Mouse (Mus musculus) thymus, adult 2 months (tissue): ENCODE measurements around the gene Flt3l. TPM values are rescaled to one million over a fixed set of nuclear protein-coding genes. Genes with fewer than 3 reads are reported as not detected.
"Not testable (repeated sequence)": the region's sequence is repeated elsewhere in the genome, so short reads cannot be mapped to it uniquely, and the experiment has no call there.

Experiments used
- DNase-seq: peaks from one replicate; pipeline ENCODE4 v3.0.0; 2021
- H3K27ac ChIP-seq: fragments of 200-500 bp; 2 replicates; pipeline ENCODE4 v1.5.1; 2012; ENCODE audit warnings: low read length, control low read depth; ENCODE audit not compliant: control insufficient read depth, insufficient read depth
- H3K27me3 ChIP-seq: fragments of 200-500 bp; 2 replicates; pipeline ENCODE4 v1.6.1; 2012; ENCODE audit warnings: mild to moderate bottlenecking, low read length, moderate library complexity, mixed read lengths; ENCODE audit not compliant: control insufficient read depth, insufficient read depth
- H3K36me3 ChIP-seq: fragments of 200-500 bp; 2 replicates; pipeline ENCODE4 v1.6.1; 2012; ENCODE audit warnings: mild to moderate bottlenecking, low read length, moderate library complexity; ENCODE audit not compliant: control insufficient read depth, insufficient read depth
- H3K4me1 ChIP-seq: fragments of 200-500 bp; replicated peaks from 2 replicates; pipeline ENCODE4 v1.6.1; 2012; ENCODE audit warnings: low read length; ENCODE audit not compliant: control insufficient read depth, insufficient read depth
- H3K4me3 ChIP-seq: fragments of 200-500 bp; 2 replicates; pipeline ENCODE4 v1.5.1; 2012; ENCODE audit warnings: mild to moderate bottlenecking, low read length, control low read depth, moderate library complexity; ENCODE audit not compliant: control insufficient read depth, insufficient read depth
- CTCF ChIP-seq: fragments of 200-500 bp; IDR thresholded peaks from 2 replicates; pipeline ENCODE4 v1.5.1; 2012; ENCODE audit warnings: mild to moderate bottlenecking, control low read depth, low read length, moderate library complexity, borderline replicate concordance; ENCODE audit not compliant: control insufficient read depth, poor library complexity, insufficient read depth; ENCODE audit errors: extremely low read depth
- POLR2A ChIP-seq: fragments of 200-500 bp; IDR thresholded peaks from 2 replicates; pipeline ENCODE4 v1.6.1; 2012; ENCODE audit warnings: mild to moderate bottlenecking, low read length, control low read depth, moderate library complexity; ENCODE audit not compliant: control insufficient read depth, poor library complexity, insufficient read depth; ENCODE audit errors: extremely low read depth
- WGBS: fragments of 180-500 bp; shearing (Covaris S2); methylation state at CpG from one replicate; pipeline ENCODE4 v1.1.7; 2018; 5-methylcytosine and 5-hydroxymethylcytosine counted together
- polyA plus RNA-seq: library from polyadenylated mRNA; depleted of rRNA; stranded (reverse); fragments of >200 nt; gene quantifications from 2 replicates; pipeline ENCODE4 v1.2.3, GENCODE M21; 2012

Flt3l gene
- polyA plus RNA-seq, 1 experiment: 207 TPM

GRCm38 (mm10) chr7:45180896-45181477, 44.8 kb upstream of the Flt3l start, which contains the start of gene Pth2:
TSS of gene Pth2 (plus strand) at chr7:45180995.
- 38% methylated on average over 20 of the region's 20 CpGs for WGBS
- Histone ChIP-seq H3K36me3 (no peaks in the 10 kb centered on the region), H3K4me3 (no peak within 1 kb of the TSS), H3K27me3 (peaks cover 27% of the 10 kb centered on the region), H3K4me1 (peaks cover 6% of the 10 kb centered on the region; the same call in 1 of the 2 replicates), H3K27ac (no peak within 1 kb of the TSS)
- no peak for DNase-seq
- no peak for TF ChIP-seq POLR2A
- no peak for TF ChIP-seq CTCF

DNA sequence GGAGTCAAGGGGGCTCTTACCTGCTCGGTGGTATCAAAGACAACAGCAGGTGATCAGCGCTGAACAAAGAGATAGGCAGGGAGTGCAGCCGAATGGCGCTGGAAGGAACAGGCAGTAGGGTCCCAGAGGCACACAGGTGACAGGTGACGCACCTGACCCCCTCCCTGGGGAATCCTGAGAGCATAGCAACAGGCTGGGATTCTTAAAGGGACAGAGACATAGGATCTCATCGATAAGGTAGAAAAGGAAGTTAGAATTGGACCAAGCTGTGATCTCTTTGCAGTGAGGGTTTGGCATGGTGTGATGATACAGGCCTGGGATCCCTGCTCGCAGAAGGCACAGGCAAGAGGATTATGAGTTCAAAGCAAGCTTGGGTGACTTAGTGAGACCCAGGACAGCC, 43.2 kb upstream of the Flt3l start, which contains the start of gene Gfy:
TSS of gene Gfy (minus strand) at position 101 of the 400 bp plus-strand sequence.
- H3K27ac ChIP-seq: no peak within 1 kb of the TSS
- peaks cover 38% of the 10 kb centered on the region for H3K27me3 ChIP-seq
- no peak for TF ChIP-seq CTCF
- no peak for TF ChIP-seq POLR2A
- no peaks in the 10 kb centered on the region for H3K36me3 ChIP-seq
- H3K4me1 ChIP-seq: peaks cover 6% of the 10 kb centered on the region; the same call in 1 of the 2 replicates
- WGBS: 40% methylated on average over 7 of the region's 7 CpGs
- no peak for DNase-seq
- no peak within 1 kb of the TSS for H3K4me3 ChIP-seq

- DNase-seq: no peak
- 25% methylated on average over 7 of the region's 7 CpGs for WGBS
- Histone ChIP-seq H3K36me3 (no peaks in the 10 kb centered on the region), H3K27ac (no peak overlapping the region), H3K27me3 (peaks cover 39% of the 10 kb centered on the region), H3K4me1 (peaks cover 6% of the 10 kb centered on the region; the same call in 1 of the 2 replicates), H3K4me3 (no peak overlapping the region)
- TF ChIP-seq CTCF (no peak), POLR2A (no peak)
These were observed 42.3 kb upstream of the Flt3l start for GRCm38 (mm10) chr7:45178550-45178949.

DNA sequence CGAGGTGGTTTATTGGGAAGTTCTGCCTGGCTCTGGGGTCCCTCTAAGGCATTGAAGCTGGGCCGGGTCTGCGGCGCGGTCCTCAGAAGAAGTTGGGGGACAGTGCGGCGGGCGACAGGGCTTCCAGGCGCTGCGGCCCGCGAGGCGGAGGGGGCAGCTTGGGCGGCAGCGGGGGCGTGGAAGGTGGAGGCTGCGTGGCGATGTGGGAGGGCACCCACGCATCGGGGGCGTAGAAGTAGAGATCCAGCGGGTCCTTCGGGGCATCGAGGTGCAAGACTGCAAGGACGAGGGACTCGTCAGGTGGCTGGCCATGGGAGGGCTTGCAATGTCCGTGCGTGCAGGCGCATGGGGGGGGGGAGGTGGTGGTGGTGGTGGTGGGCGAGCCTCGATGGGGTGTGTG, 40.1 kb upstream of the Flt3l start:
- Histone ChIP-seq H3K4me3 (no peak overlapping the region), H3K27ac (no peak overlapping the region), H3K4me1 (no peaks in the 10 kb centered on the region), H3K27me3 (peaks cover 35% of the 10 kb centered on the region), H3K36me3 (no peaks in the 10 kb centered on the region)
- no peak for DNase-seq
- TF ChIP-seq CTCF: no peak
- no peak for TF ChIP-seq POLR2A
- 6% methylated on average over 30 of the region's 31 CpGs for WGBS

DNA sequence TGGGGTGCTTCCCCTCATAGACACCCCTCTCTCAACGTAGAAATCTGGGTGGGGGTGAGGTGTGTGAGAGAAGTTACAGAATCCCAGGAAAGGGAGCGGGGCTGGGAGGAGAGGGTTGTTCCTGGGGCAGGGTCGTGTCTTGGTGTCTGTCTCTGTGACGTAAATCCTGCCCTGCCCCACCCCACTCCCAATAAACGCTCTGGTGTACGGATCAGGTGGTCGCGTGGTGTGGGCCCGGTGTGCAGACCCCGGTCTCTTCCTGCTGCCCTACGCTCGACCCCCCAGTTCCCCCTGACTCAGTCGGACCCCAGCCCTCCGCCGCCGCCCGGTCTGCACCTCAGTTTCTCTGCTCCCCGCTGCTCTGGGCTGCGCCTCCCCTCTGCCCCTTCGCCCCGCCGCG, 39.7 kb upstream of the Flt3l start:
- TF ChIP-seq POLR2A (no peak), CTCF (no peak)
- WGBS: 11% methylated on average over 23 of the region's 23 CpGs
- no peaks in the 10 kb centered on the region for H3K36me3 ChIP-seq
- no peak overlapping the region for H3K4me3 ChIP-seq
- DNase-seq: no peak
- H3K27ac ChIP-seq: no peak overlapping the region
- peaks cover 35% of the 10 kb centered on the region for H3K27me3 ChIP-seq
- H3K4me1 ChIP-seq: no peaks in the 10 kb centered on the region

GRCm38 (mm10) chr7:45175398-45175797, 39.2 kb upstream of the Flt3l start:
- Histone ChIP-seq H3K27me3 (peaks cover 31% of the 10 kb centered on the region), H3K4me1 (no peaks in the 10 kb centered on the region), H3K27ac (no peak overlapping the region), H3K36me3 (no peaks in the 10 kb centered on the region), H3K4me3 (no peak overlapping the region)
- TF ChIP-seq POLR2A (no peak), CTCF (no peak)
- under 1% methylated on average over 13 of the region's 13 CpGs for WGBS
- DNase-seq: no peak

- Histone ChIP-seq H3K27ac (no peak overlapping the region), H3K4me3 (no peak overlapping the region), H3K36me3 (no peaks in the 10 kb centered on the region), H3K27me3 (peaks cover 27% of the 10 kb centered on the region), H3K4me1 (no peaks in the 10 kb centered on the region)
- TF ChIP-seq POLR2A: no peak
- TF ChIP-seq CTCF: no peak
- no peak for DNase-seq
- WGBS: 4% methylated on average over 28 of the region's 29 CpGs
These were observed 38.5 kb upstream of the Flt3l start for GRCm38 (mm10) chr7:45174567-45175280.

GRCm38 (mm10) chr7:45173772-45174171, 37.5 kb upstream of the Flt3l start:
- H3K27ac ChIP-seq, DNase-seq, H3K36me3 ChIP-seq, H3K4me1 ChIP-seq, H3K4me3 ChIP-seq: not testable (repeated sequence)
- H3K27me3 ChIP-seq: peaks cover 27% of the 10 kb centered on the region
- 55% methylated on average over 1 of the region's 1 CpGs for WGBS
